Mouse (Mus musculus) kidney, postnatal 0 days (tissue): ENCODE measurements around the gene Polr3b. TPM values are rescaled to one million over a fixed set of nuclear protein-coding genes. Genes with fewer than 3 reads are reported as not detected.
A peak's percentile ranks its signal among the peaks of the same experiment; 100 is the strongest.

Experiments
- ATAC-seq: fragments of 200-750 bp; cut with Nextera tagmentation; replicated peaks from 2 replicates; pipeline ENCODE4 v1.8.0; 2017; ENCODE audit warnings: low read depth, moderate number of reproducible peaks, moderate TSS enrichment, moderate library complexity; ENCODE audit not compliant: low FRiP score
- DNase-seq: peaks from one replicate; pipeline ENCODE4 v3.0.0-alpha.2; 2016; ENCODE audit warnings: low spot score
- H3K27ac ChIP-seq: fragments of 300-500 bp; sonication (generic); 2 replicates; pipeline ENCODE4 v1.5.1; 2014; ENCODE audit warnings: mild to moderate bottlenecking
- H3K27me3 ChIP-seq: fragments of 300-500 bp; sonication (generic); 2 replicates; pipeline ENCODE4 v1.6.1; 2014; ENCODE audit warnings: low read length, mixed read lengths; ENCODE audit not compliant: insufficient read depth
- H3K36me3 ChIP-seq: fragments of 300-500 bp; sonication (generic); 2 replicates; pipeline ENCODE4 v1.6.1; 2014; ENCODE audit warnings: low read length, mixed read lengths; ENCODE audit not compliant: insufficient read depth
- H3K4me1 ChIP-seq: fragments of 300-500 bp; sonication (generic); replicated peaks from 2 replicates; pipeline ENCODE4 v1.6.1; 2014; ENCODE audit warnings: antibody characterized with exemption, low read length, mixed read lengths; ENCODE audit not compliant: insufficient read depth
- H3K4me2 ChIP-seq: fragments of 300-500 bp; sonication (generic); 2 replicates; pipeline ENCODE4 v1.6.1; 2014; ENCODE audit warnings: mild to moderate bottlenecking, low read length, moderate library complexity, mixed read lengths
- H3K4me3 ChIP-seq: fragments of 300-500 bp; sonication (generic); replicated peaks from 2 replicates; pipeline ENCODE4 v1.5.1; 2014; ENCODE audit warnings: low read depth, low read length
- H3K9ac ChIP-seq: fragments of 300-500 bp; sonication (generic); 2 replicates; pipeline ENCODE4 v1.6.1; 2014; ENCODE audit warnings: low read depth, low read length
- H3K9me3 ChIP-seq: fragments of 300-500 bp; sonication (generic); replicated peaks from 2 replicates; pipeline ENCODE4 v1.6.1; 2016; ENCODE audit warnings: low read length, inconsistent platforms, mixed read lengths
- CTCF ChIP-seq: IDR thresholded peaks from 2 replicates; pipeline ENCODE4 v1.5.1; 2016; ENCODE audit warnings: antibody characterized with exemption, low read depth, mild to moderate bottlenecking, moderate library complexity
- WGBS: fragments of 180-500 bp; shearing (Covaris S2); extraction: QIAGEN DNeasy Blood & Tissue Kit; methylation state at CpG from one replicate; pipeline ENCODE4 v1.1.7; 2014; 5-methylcytosine and 5-hydroxymethylcytosine counted together
- polyA plus RNA-seq: library from polyadenylated mRNA; unstranded; fragments of >200 nt; fragmentation: Nextera tagmentation; extraction: Ambion mirVana; gene quantifications from 2 replicates; pipeline ENCODE4 v1.2.1, GENCODE M21; 2015

The Polr3b gene
- 10.6 and 11.4 TPM in 2 replicates for polyA plus RNA-seq

DNA sequence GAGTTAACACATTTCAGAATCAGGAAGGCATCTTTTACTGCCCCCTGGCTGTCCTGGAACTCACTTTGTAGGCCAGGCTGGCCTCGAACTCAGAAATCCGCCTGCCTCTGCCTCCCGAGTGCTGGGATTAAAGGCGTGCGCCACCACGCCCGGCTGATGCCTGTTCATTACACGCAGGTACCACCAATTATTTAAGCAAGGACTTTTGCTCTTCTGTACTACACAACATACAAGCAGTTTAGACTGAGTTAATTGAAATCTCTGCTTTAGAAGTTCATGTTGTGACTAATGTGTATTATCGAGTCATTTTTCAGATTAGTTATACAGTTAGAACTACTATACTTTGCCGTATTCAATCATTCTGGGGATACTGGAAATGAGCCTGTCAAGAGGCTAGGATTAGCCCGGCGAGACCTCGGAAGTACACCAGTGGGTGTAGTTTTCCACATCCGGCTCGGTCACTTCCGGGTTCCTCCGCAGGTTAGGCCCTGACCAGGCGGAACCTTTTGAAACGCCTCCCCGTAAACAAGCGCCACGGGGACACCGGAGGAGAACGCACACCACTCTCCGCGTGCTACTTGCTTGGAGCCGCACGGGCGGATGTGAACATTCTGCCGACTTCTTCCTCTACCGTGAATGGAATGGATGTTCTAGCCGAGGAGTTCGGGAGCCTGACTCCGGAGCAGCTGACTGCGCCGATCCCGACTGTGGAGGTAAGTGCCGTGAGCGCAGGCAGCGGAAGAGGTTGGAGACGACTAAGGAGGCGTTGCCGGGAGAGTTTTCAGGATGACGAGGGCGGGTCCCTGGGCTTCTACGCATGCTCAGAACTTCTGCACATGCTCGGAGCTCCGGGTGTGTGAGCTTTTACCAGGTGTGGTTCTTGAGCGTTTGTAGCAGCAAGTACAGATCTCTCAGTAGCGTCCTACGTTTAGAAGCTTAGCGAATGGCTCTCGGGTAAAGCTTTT, at the start of gene Polr3b:
Polr3b (plus strand) TSS at position 467 of the 965 bp plus-strand sequence.
- peak; percentile 98 for ATAC-seq

DNA sequence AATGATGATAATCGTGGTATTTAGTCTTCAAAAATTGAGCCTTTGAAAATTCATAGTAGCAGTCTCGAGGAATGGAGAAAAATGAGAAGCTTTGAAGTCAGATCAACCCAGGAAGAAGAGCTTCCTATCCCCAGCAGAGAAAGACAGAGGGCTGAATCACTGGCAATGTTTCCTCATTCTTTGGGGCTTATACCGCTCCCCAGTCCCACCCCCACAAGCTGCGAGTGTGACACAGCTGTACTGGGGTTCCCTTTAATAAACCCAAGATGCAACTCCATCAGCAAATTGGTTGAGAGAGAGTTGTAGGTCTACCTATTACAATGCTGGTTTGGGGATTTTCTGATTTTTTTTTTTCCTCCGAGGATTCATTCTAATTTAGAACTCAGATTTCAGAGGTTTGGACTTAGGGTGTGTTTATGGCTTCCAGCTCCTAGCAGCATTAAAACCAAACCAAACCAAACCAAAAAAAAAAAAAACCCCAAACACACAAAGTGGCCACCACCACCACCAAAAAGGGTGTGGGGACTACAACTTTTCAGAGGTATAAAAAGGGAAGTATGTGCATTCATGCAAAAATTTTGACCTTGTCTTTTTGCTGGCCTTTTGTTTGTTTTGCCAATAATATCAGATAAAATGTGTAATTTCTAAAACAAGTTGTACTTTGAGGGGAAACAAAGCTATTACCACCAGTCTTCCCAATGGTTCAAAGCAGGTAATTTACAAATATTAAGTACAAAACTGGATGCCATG, 48.2 kb upstream of the Polr3b start:
- Histone ChIP-seq H3K4me1 (peaks cover 11% of the 10 kb centered on the region; the same call in 1 of the 2 replicates), H3K9me3 (no peaks in the 10 kb centered on the region), H3K36me3 (no peaks in the 10 kb centered on the region), H3K27me3 (no peaks in the 10 kb centered on the region), H3K4me3 (no peak overlapping the region), H3K4me2 (no peak overlapping the region), H3K27ac (no peak overlapping the region), H3K9ac (no peak overlapping the region)
- no peak for ATAC-seq
- no peak for TF ChIP-seq CTCF
- DNase-seq: no peak
- 59% methylated on average over 5 of the region's 5 CpGs for WGBS

More for the DNA sequence above, at the start of gene Polr3b:
- Histone ChIP-seq H3K4me2 (peak within 1 kb of the TSS; percentile 59), H3K27ac (peak within 1 kb of the TSS; percentile 90), H3K4me3 (peak within 1 kb of the TSS; percentile 59), H3K9ac (peak within 1 kb of the TSS; percentile 56), H3K27me3 (no peaks in the 10 kb centered on the region), H3K36me3 (0 out of 2 replicates have a peak, but pooled peaks cover 4% of the 10 kb centered on the region), H3K4me1 (no peaks in the 10 kb centered on the region), H3K9me3 (no peaks in the 10 kb centered on the region)
- TF ChIP-seq CTCF: peak; percentile 33
- peak; percentile 96 for DNase-seq
- 8% methylated on average over 53 of the region's 53 CpGs for WGBS

DNA sequence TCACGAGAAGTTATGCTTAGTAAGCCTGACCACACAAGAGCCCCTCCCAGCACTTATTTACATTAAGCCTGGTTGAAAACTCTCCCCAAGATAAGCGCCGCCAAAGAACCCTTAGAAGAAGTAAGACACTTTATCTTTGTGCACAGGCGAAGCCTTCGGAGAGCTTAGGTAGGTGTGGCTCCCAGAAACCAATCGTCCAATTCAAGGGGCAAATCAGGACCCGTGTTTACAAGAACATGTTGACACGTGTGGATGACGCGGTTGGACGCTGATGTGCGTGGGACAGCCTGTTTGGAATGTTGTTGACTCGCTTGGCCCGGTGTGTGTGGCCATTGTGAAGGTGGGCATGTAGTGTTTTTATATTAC, 46.1 kb upstream of the Polr3b start:
- no peaks in the 10 kb centered on the region for H3K36me3 ChIP-seq
- no peak for TF ChIP-seq CTCF
- peak; percentile 87 for DNase-seq
- H3K9ac ChIP-seq: 0 out of 2 replicates have a peak overlapping the region, but pooled peaks have one; percentile 38
- peak overlapping the region; percentile 91; the same call in 1 of the 2 replicates for H3K27ac ChIP-seq
- H3K4me2 ChIP-seq: peak overlapping the region; percentile 98
- H3K4me1 ChIP-seq: peaks cover 11% of the 10 kb centered on the region; the same call in 1 of the 2 replicates
- H3K27me3 ChIP-seq: no peaks in the 10 kb centered on the region
- peak overlapping the region; percentile 97 for H3K4me3 ChIP-seq
- WGBS: under 1% methylated on average over 14 of the region's 14 CpGs
- H3K9me3 ChIP-seq: no peaks in the 10 kb centered on the region
- ATAC-seq: peak; percentile 82

DNA sequence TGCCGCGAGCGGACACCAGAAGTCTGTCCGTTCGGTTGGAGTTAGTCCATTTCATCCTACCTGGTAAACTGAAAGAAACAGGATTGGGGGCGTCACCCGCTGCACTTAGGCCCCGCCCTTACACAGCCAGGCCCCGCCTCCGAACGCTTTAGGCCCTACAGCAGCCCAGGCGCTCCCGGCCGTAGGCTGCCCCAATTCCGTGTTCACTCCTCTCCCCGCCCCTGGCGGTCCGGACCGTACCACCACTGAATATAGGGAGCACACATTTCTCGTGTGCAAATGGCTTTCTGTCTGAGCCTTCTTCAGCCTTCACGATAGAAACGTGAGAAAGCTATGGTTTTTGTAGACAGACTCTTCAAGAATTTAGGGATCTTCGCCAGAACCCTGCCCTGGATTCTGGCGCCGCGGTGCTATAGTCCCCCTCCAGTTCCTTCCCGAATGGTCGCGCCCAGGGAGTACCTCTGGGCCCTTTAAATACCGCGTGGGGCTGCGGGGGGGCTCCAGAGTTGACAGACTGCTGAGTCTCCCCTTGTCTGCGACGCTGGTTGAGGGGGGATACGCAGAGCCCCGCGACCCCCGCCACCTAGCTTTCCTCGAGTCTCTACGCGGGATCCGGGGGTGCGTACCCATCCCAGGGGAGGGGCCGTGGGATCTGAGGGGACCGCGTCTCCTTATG, 45.6 kb upstream of the Polr3b start, which contains the start of gene Tcp11l2:
Tcp11l2 (plus strand) TSS at position 232 of the 676 bp plus-strand sequence.
- under 1% methylated on average over 46 of the region's 46 CpGs for WGBS
- DNase-seq (peak; percentile 98), ATAC-seq (peak; percentile 99)
- H3K27me3 ChIP-seq: no peaks in the 10 kb centered on the region
- no peak; the same call in 1 of the 2 replicates for TF ChIP-seq CTCF
- H3K9me3 ChIP-seq: no peaks in the 10 kb centered on the region
- peak within 1 kb of the TSS; percentile 98 for H3K4me2 ChIP-seq
- peak within 1 kb of the TSS; percentile 91 for H3K27ac ChIP-seq
- peak within 1 kb of the TSS; percentile 97 for H3K4me3 ChIP-seq
- H3K4me1 ChIP-seq: peaks cover 13% of the 10 kb centered on the region; the same call in 1 of the 2 replicates
- H3K36me3 ChIP-seq: no peaks in the 10 kb centered on the region
- H3K9ac ChIP-seq: peak within 1 kb of the TSS; percentile 85

DNA sequence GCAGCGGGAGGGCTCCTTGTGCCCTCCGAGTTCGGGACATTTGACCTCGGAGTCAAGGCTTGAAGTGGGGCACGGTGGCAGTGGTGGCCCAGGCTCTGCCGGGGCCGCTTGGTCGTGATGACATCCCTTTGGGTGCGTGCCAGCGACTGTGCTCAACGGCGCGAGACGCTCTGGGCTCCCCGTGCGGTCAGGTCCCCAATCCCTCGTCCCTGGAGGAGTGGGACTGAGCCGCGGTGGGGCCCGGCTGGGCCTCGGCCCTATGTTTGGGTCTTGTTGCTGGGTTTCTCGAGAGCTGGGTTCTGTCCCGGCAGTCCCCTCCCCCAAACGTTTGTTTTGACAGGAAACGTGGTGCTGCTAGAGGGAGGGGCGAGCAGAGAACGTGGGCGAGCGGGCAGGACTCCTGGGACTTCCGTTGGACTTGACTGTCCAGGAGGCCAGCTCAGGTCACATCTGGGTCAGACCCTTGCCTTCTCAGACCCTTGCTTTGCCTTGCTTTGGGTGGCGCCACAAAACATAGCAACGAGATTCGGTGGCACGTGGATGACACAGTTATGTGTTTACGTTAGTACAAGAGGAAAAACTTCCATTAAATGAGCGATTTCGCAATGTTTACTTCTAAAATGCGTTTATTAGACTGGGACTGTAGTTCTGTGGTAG, 44.9 kb upstream of the Polr3b start:
- Histone ChIP-seq H3K36me3 (no peaks in the 10 kb centered on the region), H3K9ac (peak overlapping the region; percentile 85), H3K27me3 (no peaks in the 10 kb centered on the region), H3K4me3 (peak overlapping the region; percentile 97), H3K9me3 (no peaks in the 10 kb centered on the region), H3K27ac (peak overlapping the region; percentile 91), H3K4me2 (peak overlapping the region; percentile 98), H3K4me1 (peaks cover 14% of the 10 kb centered on the region; the same call in 1 of the 2 replicates)
- DNase-seq (peak; percentile 88), ATAC-seq (peak; percentile 54)
- no peak for TF ChIP-seq CTCF
- 1% methylated on average over 38 of the region's 38 CpGs for WGBS
